Mouse (Mus musculus) kidney, embryonic 16.5 days (tissue): ENCODE measurements around the gene Fam207a. TPM values are rescaled to one million over a fixed set of nuclear protein-coding genes. Genes with fewer than 3 reads are reported as not detected.

Source experiments
- ATAC-seq: fragments of 200-750 bp; cut with Nextera tagmentation; 2 replicates; pipeline ENCODE4 v1.8.0; 2017; ENCODE audit warnings: moderate TSS enrichment; ENCODE audit not compliant: low FRiP score, low TSS enrichment
- H3K27ac ChIP-seq: fragments of 300-500 bp; sonication (generic); 2 replicates; pipeline ENCODE4 v1.5.1; 2014; ENCODE audit warnings: low read length
- H3K27me3 ChIP-seq: fragments of 300-500 bp; sonication (generic); 2 replicates; pipeline ENCODE4 v1.6.1; 2014; ENCODE audit warnings: low read length, control low read depth, mixed read lengths; ENCODE audit not compliant: insufficient read depth
- H3K36me3 ChIP-seq: fragments of 300-500 bp; sonication (generic); 2 replicates; pipeline ENCODE4 v1.6.1; 2014; ENCODE audit warnings: low read length, control low read depth, mixed read lengths; ENCODE audit not compliant: insufficient read depth
- H3K4me1 ChIP-seq: fragments of 300-500 bp; sonication (generic); 2 replicates; pipeline ENCODE4 v1.6.1; 2014; ENCODE audit warnings: low read length, control low read depth, mixed read lengths; ENCODE audit not compliant: insufficient read depth
- H3K4me2 ChIP-seq: fragments of 300-500 bp; sonication (generic); replicated peaks from 2 replicates; pipeline ENCODE4 v1.6.1; 2014; ENCODE audit warnings: low read depth, low read length
- H3K4me3 ChIP-seq: fragments of 300-500 bp; sonication (generic); 2 replicates; pipeline ENCODE4 v1.5.1; 2014; ENCODE audit warnings: mild to moderate bottlenecking, low read length
- H3K9ac ChIP-seq: fragments of 300-500 bp; sonication (generic); replicated peaks from 2 replicates; pipeline ENCODE4 v1.6.1; 2014; ENCODE audit warnings: low read length
- H3K9me3 ChIP-seq: fragments of 300-500 bp; sonication (generic); 2 replicates; pipeline ENCODE4 v1.6.1; 2016; ENCODE audit warnings: low read length, control low read depth
- WGBS: fragments of 180-500 bp; shearing (Covaris S2); extraction: QIAGEN DNeasy Blood & Tissue Kit; methylation state at CpG from one replicate; pipeline ENCODE4 v1.1.7; 2014; 5-methylcytosine and 5-hydroxymethylcytosine counted together
- polyA plus RNA-seq: library from polyadenylated mRNA; unstranded; fragments of >200 nt; fragmentation: Nextera tagmentation; extraction: Ambion mirVana; gene quantifications from 2 replicates; pipeline ENCODE4 v1.2.1, GENCODE M21; 2015

The Fam207a gene
- polyA plus RNA-seq, 1 experiment from 2014 or later: 36.6 TPM

DNA sequence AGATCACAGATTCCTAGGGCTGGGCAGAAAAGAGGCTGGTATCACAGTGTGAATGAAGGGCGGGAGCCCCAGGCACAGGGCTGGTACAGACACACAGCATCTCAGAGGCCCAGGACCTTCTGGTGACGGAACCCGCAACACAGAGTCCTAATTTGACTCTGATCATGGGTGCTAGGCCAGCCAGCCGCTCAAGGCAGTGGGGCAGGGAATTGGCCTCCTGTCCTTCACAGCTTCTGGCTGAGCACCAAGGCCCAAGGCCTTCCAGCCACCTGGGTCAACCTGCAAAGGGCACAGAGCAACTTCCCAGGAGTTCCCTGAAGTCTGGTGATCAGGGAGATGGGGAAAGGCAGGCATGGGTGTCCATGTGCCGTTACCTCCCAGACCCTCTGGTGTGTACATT lies 2.2 kb upstream of the Fam207a start:
- H3K4me2 ChIP-seq: no peak overlapping the region
- peaks cover 10% of the 10 kb centered on the region for H3K36me3 ChIP-seq
- no peak overlapping the region for H3K9ac ChIP-seq
- WGBS: 96% methylated on average over 5 of the region's 5 CpGs
- H3K4me3 ChIP-seq: no peak overlapping the region
- no peaks in the 10 kb centered on the region for H3K27me3 ChIP-seq
- peaks cover 32% of the 10 kb centered on the region for H3K4me1 ChIP-seq
- ATAC-seq: no peak
- H3K27ac ChIP-seq: no peak overlapping the region
- H3K9me3 ChIP-seq: no peaks in the 10 kb centered on the region

DNA sequence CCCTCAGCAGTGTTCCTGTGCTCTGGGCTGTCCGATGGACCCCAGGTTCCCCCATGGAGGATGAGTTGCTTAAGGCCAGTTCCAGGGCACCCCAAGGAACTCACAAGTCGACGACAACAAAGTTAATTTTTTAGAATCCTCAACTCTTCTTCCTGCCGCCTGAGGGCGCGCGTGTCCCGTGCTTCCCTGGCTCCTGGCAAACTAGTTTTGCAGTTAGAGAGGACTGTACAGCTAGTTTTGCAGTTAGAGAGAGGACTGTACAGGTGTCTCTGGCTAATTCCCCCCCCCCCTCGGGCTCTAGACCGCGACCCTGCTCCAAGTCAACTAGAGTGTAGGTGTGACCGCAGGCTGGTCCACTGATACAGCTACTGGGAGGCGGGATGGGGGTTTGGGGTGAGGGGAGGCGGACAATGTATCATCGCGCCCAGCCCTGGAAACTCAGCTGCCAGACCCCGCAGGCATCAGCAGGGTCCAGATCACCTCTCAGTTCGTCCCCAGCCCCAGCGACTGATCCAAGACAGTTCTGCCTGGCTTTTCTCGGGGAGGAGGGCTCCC lies 1.6 kb upstream of the Fam207a start:
- Histone ChIP-seq H3K36me3 (peaks cover 16% of the 10 kb centered on the region), H3K9ac (peak overlapping the region; percentile 92; the same call in 1 of the 2 replicates), H3K27ac (no peak overlapping the region), H3K4me2 (peak overlapping the region; percentile 96; the same call in 1 of the 2 replicates), H3K4me3 (peak overlapping the region; percentile 6; the same call in 1 of the 2 replicates), H3K9me3 (no peaks in the 10 kb centered on the region), H3K27me3 (no peaks in the 10 kb centered on the region), H3K4me1 (peaks cover 25% of the 10 kb centered on the region)
- WGBS: 25% methylated on average over 20 of the region's 20 CpGs
- ATAC-seq: peak; percentile 56

DNA sequence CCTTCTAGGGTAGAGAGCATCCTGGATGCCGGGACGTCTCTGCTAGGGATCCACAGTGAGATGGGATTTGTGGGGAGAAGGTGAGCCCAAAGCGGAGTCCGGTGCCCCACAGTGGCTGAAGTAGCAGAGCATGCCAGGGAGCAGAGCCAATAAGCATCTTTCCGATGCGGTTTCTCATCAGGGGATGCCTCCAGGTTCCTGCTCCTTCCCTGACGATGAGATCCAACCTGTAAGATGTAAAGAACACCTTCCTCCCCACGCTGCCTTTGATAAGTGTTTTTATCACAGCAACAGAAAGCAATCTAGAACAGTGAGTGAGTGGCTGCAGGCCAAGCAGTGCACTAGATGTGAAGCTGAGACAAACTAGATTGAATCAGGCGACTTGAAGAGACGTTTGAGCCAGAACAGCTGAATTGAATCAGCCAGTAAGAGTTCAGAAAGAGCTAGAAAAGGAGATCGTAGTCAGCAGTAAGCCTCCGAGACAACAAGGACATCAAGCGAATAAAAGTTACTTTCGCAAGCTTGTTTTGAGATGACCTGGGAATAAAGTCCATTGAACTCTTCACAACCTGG lies 880 bp upstream of the Fam207a start:
- WGBS: 29% methylated on average over 14 of the region's 14 CpGs
- peak overlapping the region; percentile 96 for H3K4me3 ChIP-seq

DNA sequence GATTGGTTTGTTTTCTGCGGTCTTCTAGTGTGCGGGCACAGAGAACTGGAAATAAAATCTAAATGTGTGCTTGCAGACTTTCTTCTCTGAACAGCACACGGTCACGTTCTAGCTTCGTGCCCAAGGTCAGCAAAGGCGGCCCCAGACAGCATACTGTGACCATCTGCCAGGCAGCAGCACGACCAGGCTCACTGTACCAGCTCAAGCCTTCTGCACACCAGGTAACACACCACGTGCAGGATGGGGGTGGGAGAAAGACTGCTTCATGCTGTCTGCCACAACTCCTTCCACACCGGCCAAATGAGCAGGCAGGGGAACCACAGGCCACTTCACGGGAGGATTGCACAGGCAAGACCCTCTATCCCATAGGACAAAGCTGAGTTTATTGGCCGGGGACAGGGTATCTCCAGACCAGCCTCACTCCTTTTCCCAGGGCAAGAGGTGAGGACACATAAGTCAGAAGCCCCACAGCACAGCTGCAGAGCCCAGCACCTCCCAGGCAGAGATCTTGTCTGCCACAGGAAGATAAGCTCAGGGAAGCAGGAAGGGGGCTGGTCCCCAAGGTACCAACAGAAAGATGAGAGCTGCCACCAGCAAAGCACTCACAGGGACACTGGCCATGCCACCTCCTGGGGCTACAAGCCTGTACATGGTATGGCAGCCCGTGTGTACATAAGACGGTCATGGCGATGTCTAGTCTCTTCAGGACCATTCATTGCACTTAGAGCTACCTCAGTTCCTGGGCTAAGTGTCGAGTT lies 5.2 kb downstream of the Fam207a start:
- 73% methylated on average over 15 of the region's 15 CpGs for WGBS
- H3K9me3 ChIP-seq: no peaks in the 10 kb centered on the region
- no peaks in the 10 kb centered on the region for H3K27me3 ChIP-seq
- no peak overlapping the region for H3K4me3 ChIP-seq
- H3K36me3 ChIP-seq: peaks cover 36% of the 10 kb centered on the region
- peaks cover 32% of the 10 kb centered on the region for H3K4me1 ChIP-seq
- no peak overlapping the region for H3K4me2 ChIP-seq
- ATAC-seq: 0 out of 2 replicates have a peak, but pooled peaks have one; percentile 2
- no peak overlapping the region; the same call in 1 of the 2 replicates for H3K9ac ChIP-seq
- peak overlapping the region; percentile 55 for H3K27ac ChIP-seq

More for the DNA sequence above, 880 bp upstream of the Fam207a start:
- Histone ChIP-seq H3K36me3 (peaks cover 23% of the 10 kb centered on the region), H3K4me2 (peak overlapping the region; percentile 96), H3K9ac (peak overlapping the region; percentile 92), H3K4me1 (peaks cover 22% of the 10 kb centered on the region), H3K9me3 (no peaks in the 10 kb centered on the region), H3K27me3 (no peaks in the 10 kb centered on the region), H3K27ac (peak overlapping the region; percentile 79)
- no peak for ATAC-seq

DNA sequence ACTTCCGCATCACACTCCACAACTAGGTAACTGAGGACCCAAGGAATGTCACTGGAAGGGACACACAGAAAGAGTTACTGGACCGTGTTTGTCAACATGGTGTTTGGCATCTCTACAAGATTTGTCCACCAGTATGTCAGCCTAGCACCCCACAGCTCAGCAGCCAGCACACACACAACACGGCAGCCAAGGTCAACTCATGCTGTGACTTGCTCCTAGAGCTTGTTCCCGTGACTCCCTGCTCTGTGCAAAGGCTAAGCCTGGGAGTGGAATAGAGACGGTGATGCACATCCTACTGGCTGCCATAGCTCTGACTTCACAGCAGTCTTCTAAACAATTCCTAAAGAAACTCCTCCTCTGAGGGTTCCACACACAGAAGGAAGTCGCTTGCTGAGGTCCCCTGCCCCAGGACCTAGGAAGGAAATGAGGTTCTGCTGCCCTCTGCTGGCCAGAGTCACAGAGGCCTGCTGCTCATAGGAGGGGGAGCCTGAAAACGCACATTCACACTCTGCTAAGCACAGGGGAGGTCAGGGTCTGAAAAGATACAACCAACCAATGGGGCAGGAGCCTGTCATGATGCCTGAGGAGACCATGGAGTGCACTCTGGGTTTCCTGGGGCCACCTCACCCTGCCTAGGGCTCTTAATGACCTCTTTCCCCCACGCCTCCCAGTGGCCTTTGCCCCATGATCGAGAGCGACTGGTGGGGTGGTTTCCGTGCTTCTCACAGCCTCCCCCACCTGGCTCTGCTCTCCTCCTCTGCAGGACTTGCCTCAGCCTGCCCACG lies 6.0 kb downstream of the Fam207a start:
- no peaks in the 10 kb centered on the region for H3K27me3 ChIP-seq
- no peak overlapping the region for H3K4me2 ChIP-seq
- H3K4me1 ChIP-seq: peaks cover 27% of the 10 kb centered on the region
- 40% methylated on average over 12 of the region's 12 CpGs for WGBS
- peak; percentile 89 for ATAC-seq
- H3K9ac ChIP-seq: peak overlapping the region; percentile 36
- peak overlapping the region; percentile 55 for H3K27ac ChIP-seq
- no peaks in the 10 kb centered on the region for H3K9me3 ChIP-seq
- H3K36me3 ChIP-seq: peaks cover 38% of the 10 kb centered on the region
- no peak overlapping the region for H3K4me3 ChIP-seq

DNA sequence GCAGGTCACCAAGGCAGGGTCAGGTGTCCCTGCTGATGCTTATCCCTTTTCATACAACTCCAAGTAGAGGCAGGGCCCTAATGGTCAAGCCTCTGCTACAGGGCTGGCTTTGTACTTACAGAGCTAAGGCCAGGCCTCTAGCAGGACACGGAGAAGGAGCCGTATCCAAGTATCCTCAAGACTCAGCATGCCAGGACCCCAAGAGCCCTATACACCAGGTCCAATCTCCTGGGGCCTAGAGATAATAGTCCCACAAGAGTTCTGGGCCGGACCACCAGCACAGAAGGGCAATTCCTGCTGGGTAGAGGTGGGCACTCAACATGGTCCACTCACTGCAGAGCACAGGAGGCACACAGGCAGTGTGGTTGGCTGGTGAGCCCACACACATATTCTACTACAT lies 6.8 kb downstream of the Fam207a start:
- Histone ChIP-seq H3K4me3 (no peak overlapping the region), H3K36me3 (peaks cover 34% of the 10 kb centered on the region), H3K27ac (no peak overlapping the region), H3K9me3 (no peaks in the 10 kb centered on the region), H3K4me2 (no peak overlapping the region), H3K4me1 (peaks cover 29% of the 10 kb centered on the region), H3K27me3 (no peaks in the 10 kb centered on the region), H3K9ac (no peak overlapping the region)
- 95% methylated on average over 3 of the region's 3 CpGs for WGBS
- no peak for ATAC-seq

DNA sequence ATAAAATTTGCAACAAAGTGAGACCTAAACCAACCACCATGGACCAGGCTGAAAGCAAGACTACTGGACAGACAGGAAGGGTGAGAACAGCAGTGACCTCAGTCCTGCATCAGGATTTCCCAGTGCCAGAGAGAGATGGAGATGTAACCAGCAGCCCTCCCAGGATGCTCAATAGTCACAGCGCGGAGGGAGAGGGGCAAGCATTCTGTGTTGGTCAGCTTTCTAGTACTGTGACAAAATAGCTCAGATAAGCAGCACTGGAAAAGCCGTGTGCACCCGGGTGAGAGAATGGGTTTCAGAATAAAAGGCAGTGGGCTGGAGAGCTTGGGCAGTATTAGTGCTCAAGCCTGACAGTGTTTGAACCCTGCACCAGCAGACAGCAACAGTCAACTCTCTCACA lies 7.8 kb downstream of the Fam207a start:
- Histone ChIP-seq H3K9ac (no peak overlapping the region), H3K27me3 (no peaks in the 10 kb centered on the region), H3K9me3 (no peaks in the 10 kb centered on the region), H3K36me3 (peaks cover 35% of the 10 kb centered on the region), H3K4me2 (no peak overlapping the region), H3K4me3 (no peak overlapping the region), H3K4me1 (peaks cover 35% of the 10 kb centered on the region), H3K27ac (no peak overlapping the region)
- no peak for ATAC-seq
- 94% methylated on average over 4 of the region's 4 CpGs for WGBS

DNA sequence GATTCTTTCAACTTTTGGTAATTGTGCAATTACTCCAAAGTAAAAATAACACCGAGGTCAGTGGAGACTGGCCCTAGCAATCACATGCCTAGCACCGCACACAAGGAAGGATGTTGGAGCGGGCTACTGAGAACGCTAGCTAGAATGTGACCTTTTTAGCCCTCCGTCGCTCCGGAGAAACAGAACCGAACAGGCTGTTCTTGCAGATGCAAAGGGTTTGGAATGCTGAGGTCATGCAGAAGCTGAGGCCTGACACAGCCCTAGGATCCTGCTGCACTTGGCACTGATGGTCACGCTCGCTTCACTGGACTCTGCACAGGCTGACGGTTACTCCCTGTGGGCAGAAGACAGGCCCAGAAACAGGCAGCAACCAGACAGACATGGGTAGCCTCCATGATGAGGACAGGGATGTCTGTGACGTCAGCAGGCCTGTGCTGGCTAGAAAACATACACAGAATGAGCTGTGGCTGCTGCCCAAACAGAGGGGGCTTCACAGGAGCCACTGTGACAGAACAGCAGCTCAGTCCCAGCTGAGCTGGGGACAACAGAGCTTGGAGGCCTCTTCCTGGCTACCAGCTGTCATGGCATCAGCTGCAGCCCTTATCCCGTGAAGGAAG lies 8.5 kb downstream of the Fam207a start:
- H3K4me1 ChIP-seq: peaks cover 35% of the 10 kb centered on the region
- WGBS: 66% methylated on average over 13 of the region's 13 CpGs
- no peak overlapping the region for H3K4me3 ChIP-seq
- no peaks in the 10 kb centered on the region for H3K9me3 ChIP-seq
- no peak overlapping the region for H3K4me2 ChIP-seq
- 0 out of 2 replicates have a peak, but pooled peaks have one; percentile 47 for ATAC-seq
- H3K9ac ChIP-seq: no peak overlapping the region; the same call in 1 of the 2 replicates
- H3K27ac ChIP-seq: peak overlapping the region; percentile 55; the same call in 1 of the 2 replicates
- no peaks in the 10 kb centered on the region for H3K27me3 ChIP-seq
- peaks cover 31% of the 10 kb centered on the region for H3K36me3 ChIP-seq

DNA sequence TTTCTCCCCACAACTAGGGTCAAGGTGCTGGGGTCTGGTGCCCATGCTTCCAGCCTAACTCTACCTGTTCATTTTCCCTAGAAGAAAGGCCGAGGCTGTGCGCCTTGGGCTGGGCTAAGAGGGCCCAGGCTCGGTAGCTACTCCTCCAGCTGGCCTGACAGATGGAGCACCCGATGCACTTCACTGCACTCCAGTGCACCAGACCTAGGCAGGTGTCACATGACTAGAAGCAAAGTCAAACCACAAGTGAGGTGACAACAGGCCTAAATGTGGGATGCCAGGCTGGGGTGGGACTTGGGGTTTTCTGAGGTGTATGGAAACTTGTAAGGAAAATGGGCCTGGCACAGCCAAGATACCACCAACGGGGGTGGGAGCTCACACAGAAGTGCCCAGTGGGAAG lies 9.1 kb downstream of the Fam207a start:
- peak overlapping the region; percentile 55; the same call in 1 of the 2 replicates for H3K27ac ChIP-seq
- ATAC-seq: peak; percentile 52; the same call in 1 of the 2 replicates
- H3K4me3 ChIP-seq: no peak overlapping the region
- H3K4me1 ChIP-seq: peaks cover 35% of the 10 kb centered on the region
- H3K36me3 ChIP-seq: peaks cover 26% of the 10 kb centered on the region
- WGBS: 53% methylated on average over 5 of the region's 5 CpGs
- no peak overlapping the region for H3K9ac ChIP-seq
- no peaks in the 10 kb centered on the region for H3K27me3 ChIP-seq
- H3K4me2 ChIP-seq: no peak overlapping the region
- H3K9me3 ChIP-seq: no peaks in the 10 kb centered on the region
